Mouse (Mus musculus) T-helper 1 cell (primary cell): ENCODE measurements around the gene AC161166.1.

Experiments used
- in situ Hi-C: fragments of 300-600 bp; cut with MboI, MseI; formaldehyde crosslinking; loops from one replicate; pipeline ENCODE4 v1.15.1; 2025; ENCODE audit warnings: high pct_unique_total_duplicates

Gene AC161166.1

DNA sequence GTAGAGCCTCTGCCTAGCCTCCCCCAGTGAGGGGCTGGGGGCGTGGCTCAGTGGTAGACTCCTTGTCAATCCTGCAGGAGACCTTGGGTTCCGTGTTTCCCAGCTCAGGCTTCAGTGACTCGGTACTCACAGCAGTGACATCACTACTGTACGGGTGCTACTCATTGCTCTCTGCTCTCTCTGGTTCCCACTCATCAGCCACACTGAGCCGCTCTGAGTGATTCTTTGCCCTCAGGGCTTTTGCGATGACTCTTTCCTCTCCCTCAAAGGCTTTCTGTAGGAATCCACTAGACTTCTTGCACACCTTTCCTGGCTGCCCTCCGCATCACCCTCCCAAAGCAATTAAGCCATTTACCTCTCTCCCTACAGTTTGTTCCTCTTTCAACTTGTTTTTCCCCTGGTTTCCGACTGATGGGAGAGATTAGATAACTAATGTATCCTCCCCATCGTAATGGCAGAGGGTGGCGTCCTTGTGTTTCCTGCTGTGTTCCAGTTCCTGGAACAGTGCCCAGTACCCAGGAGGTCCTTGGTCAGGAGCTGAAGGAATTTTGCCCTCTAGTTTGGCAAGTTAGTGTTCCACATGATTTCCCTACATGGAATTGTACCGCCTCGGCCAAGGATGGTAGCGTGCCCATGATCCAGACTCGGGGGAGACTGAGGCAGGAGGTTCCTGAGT, 50.7 kb downstream of the AC161166.1 start:
- in situ Hi-C loops = no loop called here
